Mouse (Mus musculus): ENCODE results near the gene Helq. TPM values are rescaled to one million over a fixed set of nuclear protein-coding genes. Genes with fewer than 3 reads are reported as not detected.

The Helq gene
- total RNA-seq (2014; fragmentation: Nextera tagmentation) (59.6 and 74.0 TPM in 2 replicates), total RNA-seq (2017) (26.3 and 33.2 TPM in 2 replicates), polyA plus RNA-seq (2012) (16.3 and 18.6 TPM in 2 replicates)

DNA sequence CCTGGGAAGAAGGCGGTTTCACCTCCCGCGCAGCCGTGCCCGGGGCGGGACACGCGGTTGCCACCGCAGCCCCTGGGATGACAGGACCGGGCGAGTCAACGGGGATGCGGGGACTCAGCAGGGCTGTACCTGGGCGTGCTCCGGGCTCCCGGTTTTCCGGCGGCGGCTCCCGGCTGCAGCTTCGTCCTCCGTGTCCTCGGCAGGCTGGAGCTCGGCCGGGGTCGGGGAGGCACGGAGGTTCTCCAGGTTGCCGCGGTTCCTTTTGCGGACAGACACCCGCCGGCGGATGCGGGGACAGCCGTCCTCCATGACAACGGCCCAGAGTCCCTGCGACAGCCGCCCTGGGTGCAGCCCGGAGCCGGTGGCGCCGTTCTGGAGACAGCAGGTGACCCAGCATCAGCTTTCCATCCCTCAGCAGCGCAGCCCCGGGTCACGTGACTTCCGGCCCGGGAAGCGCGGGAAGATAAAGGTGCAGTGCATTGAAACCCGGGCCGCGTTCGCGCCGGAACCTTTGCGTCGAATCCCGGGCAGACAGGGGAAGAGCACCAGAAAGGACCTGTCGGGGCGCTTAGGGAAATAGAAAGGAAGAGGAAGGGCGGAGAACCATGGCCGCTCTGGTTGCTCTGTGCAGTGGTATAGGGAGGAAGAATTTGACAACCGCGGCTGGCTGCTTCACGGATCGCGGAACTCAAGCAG, at the start of gene Helq, which contains the start of gene Mrps18c:
Helq (minus strand) TSS at position 434 of the 696 bp plus-strand sequence.
Mrps18c (plus strand) TSS at position 463 of the 696 bp plus-strand sequence.
- peaks cover 42% of the 10 kb centered on the region for H3K4me1 ChIP-seq (ENCODE audit: insufficient read depth, low read depth, low read length)
- DNase-seq (ENCODE audit: low spot score) (peak; percentile 76), ATAC-seq (ENCODE audit: extremely low read depth, insufficient number of reproducible peaks, low FRiP score, poor library complexity, severe bottlenecking) (peak; percentile 98)
- H3K4me3 ChIP-seq (ENCODE audit: low read depth, low read length), result peak within 1 kb of the TSS; percentile 94
- peaks cover 58% of the 10 kb centered on the region for H3K36me3 ChIP-seq (replicated peaks)
- H3K27me3 ChIP-seq (ENCODE audit: insufficient read depth, low read length), result no peaks in the 10 kb centered on the region
- H3K9me3 ChIP-seq (replicated peaks), result no peaks in the 10 kb centered on the region
- TF ChIP-seq TAL1 (conservative IDR thresholded peaks at IDR 0.05; ENCODE audit: low read depth, low read length) (no peak), GATA1 (IDR thresholded peaks at IDR 0.05; ENCODE audit: borderline replicate concordance, low read length) (no peak), CTCF (IDR thresholded peaks at IDR 0.05; ENCODE audit: low read depth, low read length) (no peak), GATA2 (IDR thresholded peaks at IDR 0.05; ENCODE audit: borderline replicate concordance, low read depth, low read length) (no peak), POLR2AphosphoS5 (IDR thresholded peaks at IDR 0.05; ENCODE audit: insufficient replicate concordance, low read depth, low read length) (no peak)

DNA sequence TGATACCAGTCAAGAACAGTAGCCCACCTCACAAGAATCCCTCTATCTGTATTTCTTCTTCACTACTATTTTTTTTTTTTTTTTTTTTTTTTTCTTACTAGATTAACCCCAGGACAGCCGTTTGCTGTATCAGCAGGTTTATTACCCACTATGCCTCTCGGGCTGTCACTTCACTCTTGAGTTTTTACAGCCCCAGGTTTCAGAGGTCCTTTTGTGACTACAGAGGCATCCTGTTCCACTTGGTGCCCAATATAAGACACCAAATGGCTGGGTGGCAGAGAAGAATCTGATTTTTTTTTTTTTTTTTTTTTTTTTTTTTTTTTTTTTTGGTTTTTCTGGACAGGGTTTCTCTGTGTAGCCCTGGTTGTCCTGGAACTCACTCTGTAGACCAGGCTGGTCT, 48.7 kb upstream of the Helq start:
- ATAC-seq (ENCODE audit: extremely low read depth, insufficient number of reproducible peaks, low FRiP score, poor library complexity, severe bottlenecking) (no peak), DNase-seq (ENCODE audit: low spot score) (no peak)
- no peaks in the 10 kb centered on the region for H3K27me3 ChIP-seq (ENCODE audit: insufficient read depth, low read length)

DNA sequence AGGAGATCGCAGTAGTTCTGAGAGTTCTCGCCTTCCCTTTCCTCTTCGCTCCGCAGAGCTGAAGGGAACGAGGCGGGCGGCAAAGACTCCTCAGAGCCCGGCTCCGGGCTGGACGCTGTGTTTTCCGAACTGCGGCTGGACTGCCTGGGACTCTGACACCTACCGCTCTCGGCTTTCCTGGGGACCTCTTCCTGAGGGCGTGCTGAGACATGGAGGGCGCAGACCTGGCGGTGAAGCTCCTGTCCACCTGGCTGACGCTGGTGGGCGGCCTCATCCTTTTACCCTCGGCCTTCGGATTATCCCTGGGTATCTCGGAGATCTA, 48.2 kb upstream of the Helq start:
- DNase-seq (ENCODE audit: low spot score) (no peak), ATAC-seq (ENCODE audit: extremely low read depth, insufficient number of reproducible peaks, low FRiP score, poor library complexity, severe bottlenecking) (no peak)
- Histone ChIP-seq H3K27me3 (ENCODE audit: insufficient read depth, low read length) (no peaks in the 10 kb centered on the region), H3K9me3 (replicated peaks) (peaks cover 11% of the 10 kb centered on the region), H3K4me1 (ENCODE audit: insufficient read depth, low read depth, low read length) (no peaks in the 10 kb centered on the region), H3K4me3 (ENCODE audit: low read depth, low read length) (no peak overlapping the region), H3K36me3 (replicated peaks) (no peaks in the 10 kb centered on the region)
- TF ChIP-seq GATA1 (IDR thresholded peaks at IDR 0.05; ENCODE audit: borderline replicate concordance, low read length) (no peak), CTCF (IDR thresholded peaks at IDR 0.05; ENCODE audit: low read depth, low read length) (no peak), GATA2 (IDR thresholded peaks at IDR 0.05; ENCODE audit: borderline replicate concordance, low read depth, low read length) (no peak), POLR2AphosphoS5 (IDR thresholded peaks at IDR 0.05; ENCODE audit: insufficient replicate concordance, low read depth, low read length) (no peak), TAL1 (conservative IDR thresholded peaks at IDR 0.05; ENCODE audit: low read depth, low read length) (no peak)

More for the DNA sequence above, 48.7 kb upstream of the Helq start:
- H3K36me3 ChIP-seq (replicated peaks), result no peaks in the 10 kb centered on the region
- H3K4me1 ChIP-seq (ENCODE audit: insufficient read depth, low read depth, low read length), result no peaks in the 10 kb centered on the region
- no peak overlapping the region for H3K4me3 ChIP-seq (ENCODE audit: low read depth, low read length)
- no peak for TF ChIP-seq GATA2 (IDR thresholded peaks at IDR 0.05; ENCODE audit: borderline replicate concordance, low read depth, low read length)
- no peak for TF ChIP-seq TAL1 (conservative IDR thresholded peaks at IDR 0.05; ENCODE audit: low read depth, low read length)
- TF ChIP-seq CTCF (IDR thresholded peaks at IDR 0.05; ENCODE audit: low read depth, low read length), result no peak
- TF ChIP-seq GATA1 (IDR thresholded peaks at IDR 0.05; ENCODE audit: borderline replicate concordance, low read length), result no peak
- no peak for TF ChIP-seq POLR2AphosphoS5 (IDR thresholded peaks at IDR 0.05; ENCODE audit: insufficient replicate concordance, low read depth, low read length)
- peaks cover 11% of the 10 kb centered on the region for H3K9me3 ChIP-seq (replicated peaks)

DNA sequence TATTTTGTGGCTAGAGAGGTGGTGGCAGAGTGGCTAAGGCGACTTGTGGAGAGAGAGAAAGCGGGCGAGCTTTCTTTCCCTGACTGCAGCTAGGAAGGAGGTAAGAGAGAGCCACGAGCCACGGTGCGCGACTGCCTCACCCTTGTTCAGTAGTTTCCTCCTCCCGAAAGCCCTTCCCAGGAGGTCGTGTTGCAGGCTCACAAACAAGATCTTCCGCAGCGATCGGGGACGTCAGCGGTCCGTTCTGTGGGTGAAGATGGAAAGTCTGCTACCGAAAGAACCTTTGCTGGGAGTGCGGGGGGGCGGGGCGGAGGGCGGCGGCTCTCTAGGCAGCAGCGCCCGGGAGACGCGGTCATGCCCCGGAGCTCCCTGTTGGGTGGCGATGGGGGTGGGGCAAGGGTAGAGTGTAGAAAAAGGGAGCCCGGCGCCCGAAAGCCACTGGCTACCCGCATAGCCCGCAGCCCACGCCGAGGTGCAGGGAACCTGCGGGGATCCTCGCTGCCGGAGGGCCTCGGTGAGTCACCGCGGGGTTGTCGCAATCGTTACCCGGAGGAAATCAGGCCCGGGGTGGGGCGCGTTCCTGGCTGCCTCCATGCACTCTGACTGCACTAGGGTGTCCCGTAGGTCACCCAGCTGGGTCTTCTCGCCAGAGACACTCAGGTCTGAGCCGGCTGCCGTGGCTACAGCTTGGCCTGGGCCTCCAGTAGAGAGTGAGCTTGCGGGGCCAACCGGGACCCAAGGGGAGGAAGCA, 47.6 kb upstream of the Helq start:
- H3K36me3 ChIP-seq (replicated peaks), result no peaks in the 10 kb centered on the region
- H3K9me3 ChIP-seq (replicated peaks), result peaks cover 11% of the 10 kb centered on the region
- no peaks in the 10 kb centered on the region for H3K4me1 ChIP-seq (ENCODE audit: insufficient read depth, low read depth, low read length)
- no peaks in the 10 kb centered on the region for H3K27me3 ChIP-seq (ENCODE audit: insufficient read depth, low read length)
- H3K4me3 ChIP-seq (ENCODE audit: low read depth, low read length), result no peak overlapping the region; the same call in 1 of the 2 replicates
- ATAC-seq (ENCODE audit: extremely low read depth, insufficient number of reproducible peaks, low FRiP score, poor library complexity, severe bottlenecking) (no peak), DNase-seq (ENCODE audit: low spot score) (no peak)
- TF ChIP-seq GATA2 (IDR thresholded peaks at IDR 0.05; ENCODE audit: borderline replicate concordance, low read depth, low read length), result no peak
- no peak for TF ChIP-seq GATA1 (IDR thresholded peaks at IDR 0.05; ENCODE audit: borderline replicate concordance, low read length)
- no peak for TF ChIP-seq POLR2AphosphoS5 (IDR thresholded peaks at IDR 0.05; ENCODE audit: insufficient replicate concordance, low read depth, low read length)
- no peak for TF ChIP-seq TAL1 (conservative IDR thresholded peaks at IDR 0.05; ENCODE audit: low read depth, low read length)
- no peak for TF ChIP-seq CTCF (IDR thresholded peaks at IDR 0.05; ENCODE audit: low read depth, low read length)

DNA sequence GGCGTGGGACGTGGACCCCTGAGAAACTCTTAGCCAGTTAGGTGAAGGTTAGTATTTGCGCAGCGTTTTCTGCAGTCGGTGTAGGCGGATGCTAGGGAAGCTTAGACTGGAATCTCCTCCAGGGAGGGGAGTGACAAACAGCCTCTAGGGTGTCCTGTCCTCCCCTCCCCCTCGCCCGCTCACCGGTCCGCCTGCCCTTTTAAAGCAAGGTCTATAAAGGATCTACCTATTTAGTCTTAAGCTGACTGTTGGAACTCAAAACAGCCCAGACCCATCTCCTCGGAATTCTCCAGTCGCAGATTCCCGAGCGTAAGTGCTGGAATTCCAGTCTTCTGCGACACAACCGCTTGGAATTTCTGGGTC, 47.1 kb upstream of the Helq start, which contains the start of gene Gpat3:
Gpat3 (plus strand) TSS at position 229 of the 363 bp plus-strand sequence.
- ATAC-seq (ENCODE audit: extremely low read depth, insufficient number of reproducible peaks, low FRiP score, poor library complexity, severe bottlenecking) (no peak), DNase-seq (ENCODE audit: low spot score) (no peak)
- H3K27me3 ChIP-seq (ENCODE audit: insufficient read depth, low read length), result no peaks in the 10 kb centered on the region
- TF ChIP-seq TAL1 (conservative IDR thresholded peaks at IDR 0.05; ENCODE audit: low read depth, low read length) (no peak), POLR2AphosphoS5 (IDR thresholded peaks at IDR 0.05; ENCODE audit: insufficient replicate concordance, low read depth, low read length) (no peak), GATA1 (IDR thresholded peaks at IDR 0.05; ENCODE audit: borderline replicate concordance, low read length) (no peak), GATA2 (IDR thresholded peaks at IDR 0.05; ENCODE audit: borderline replicate concordance, low read depth, low read length) (no peak), CTCF (IDR thresholded peaks at IDR 0.05; ENCODE audit: low read depth, low read length) (no peak)
- no peak within 1 kb of the TSS; the same call in 1 of the 2 replicates for H3K4me3 ChIP-seq (ENCODE audit: low read depth, low read length)
- no peaks in the 10 kb centered on the region for H3K4me1 ChIP-seq (ENCODE audit: insufficient read depth, low read depth, low read length)
- peaks cover 11% of the 10 kb centered on the region for H3K9me3 ChIP-seq (replicated peaks)
- H3K36me3 ChIP-seq (replicated peaks), result no peaks in the 10 kb centered on the region

DNA sequence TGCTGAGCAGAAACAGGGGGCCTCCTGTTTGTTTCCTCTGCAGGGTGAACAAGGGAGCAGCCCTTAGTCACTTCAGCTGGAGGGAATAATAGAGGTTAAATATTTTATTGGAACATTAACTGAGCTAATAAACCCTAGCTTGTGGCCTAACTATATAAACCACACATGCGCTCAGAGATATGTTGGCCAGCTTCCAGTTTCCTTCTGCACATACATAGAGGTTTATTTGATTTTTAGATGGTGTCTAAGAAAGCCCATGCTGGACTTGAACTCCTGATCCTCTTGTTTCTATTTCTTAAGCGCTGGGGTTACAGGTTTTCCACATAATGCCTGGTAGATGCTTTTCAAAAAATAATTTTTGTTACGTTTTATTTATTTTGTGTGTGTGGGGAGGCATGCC, 46.1 kb upstream of the Helq start:
- Histone ChIP-seq H3K4me3 (ENCODE audit: low read depth, low read length) (no peak overlapping the region), H3K9me3 (replicated peaks) (peaks cover 11% of the 10 kb centered on the region), H3K27me3 (ENCODE audit: insufficient read depth, low read length) (no peaks in the 10 kb centered on the region), H3K36me3 (replicated peaks) (no peaks in the 10 kb centered on the region), H3K4me1 (ENCODE audit: insufficient read depth, low read depth, low read length) (no peaks in the 10 kb centered on the region)
- DNase-seq (ENCODE audit: low spot score), result no peak
- no peak for ATAC-seq (ENCODE audit: extremely low read depth, insufficient number of reproducible peaks, low FRiP score, poor library complexity, severe bottlenecking)
- TF ChIP-seq TAL1 (conservative IDR thresholded peaks at IDR 0.05; ENCODE audit: low read depth, low read length) (no peak), POLR2AphosphoS5 (IDR thresholded peaks at IDR 0.05; ENCODE audit: insufficient replicate concordance, low read depth, low read length) (no peak), CTCF (IDR thresholded peaks at IDR 0.05; ENCODE audit: low read depth, low read length) (no peak), GATA1 (IDR thresholded peaks at IDR 0.05; ENCODE audit: borderline replicate concordance, low read length) (no peak), GATA2 (IDR thresholded peaks at IDR 0.05; ENCODE audit: borderline replicate concordance, low read depth, low read length) (no peak)

All from G1E (cell line).